Mouse (Mus musculus): ENCODE results near the gene Gm11634.

Gene Gm11634

GRCm38 (mm10) chr11:101568421-101568820, 30.6 kb downstream of the Gm11634 start:
- no peak for DNase-seq (ENCODE audit: low read depth, low spot score)

GRCm38 (mm10) chr11:101562391-101562790, 36.7 kb downstream of the Gm11634 start:
- peak; percentile 27 for DNase-seq (ENCODE audit: low read depth, low spot score)

GRCm38 (mm10) chr11:101556954-101557353, 42.1 kb downstream of the Gm11634 start:
- DNase-seq (ENCODE audit: low read depth, low spot score): no peak

GRCm38 (mm10) chr11:101556541-101556940, 42.5 kb downstream of the Gm11634 start:
- no peak for DNase-seq (ENCODE audit: low read depth, low spot score)

- no peak for DNase-seq (ENCODE audit: low read depth, low spot score)
These were observed 45.6 kb downstream of the Gm11634 start for GRCm38 (mm10) chr11:101553354-101553930.

- peak; percentile 100 for DNase-seq (ENCODE audit: low read depth, low spot score)
These were observed 46.4 kb downstream of the Gm11634 start for GRCm38 (mm10) chr11:101552476-101553300.

- peak; percentile 100 for DNase-seq (ENCODE audit: low read depth, low spot score)
These were observed 47.1 kb downstream of the Gm11634 start, which contains the start of the genes Brca1 and Nbr1 for GRCm38 (mm10) chr11:101551751-101552475. TSS of gene Brca1 (minus strand) at chr11:101551955. TSS of gene Nbr1 (plus strand) at chr11:101552149.

- no peak for DNase-seq (ENCODE audit: low read depth, low spot score)
These were observed 50.5 kb downstream of the Gm11634 start for GRCm38 (mm10) chr11:101548526-101548925.

GRCm38 (mm10) chr11:101544132-101544531, 54.9 kb downstream of the Gm11634 start:
- peak; percentile 71 for DNase-seq (ENCODE audit: low read depth, low spot score)

Measured in telencephalon, adult 2 months (tissue).